Mouse (Mus musculus) heart, postnatal 36 days (tissue): Measurements from ENCODE around the gene Smap2. TPM values are rescaled to one million over a fixed set of nuclear protein-coding genes. Genes with fewer than 3 reads are reported as not detected.

Experiments used
- DNase-seq, 2 experiments: peaks; one replicate each; pipeline ENCODE4 v3.0.0; 2021 to 2022
- intact Hi-C: fragments of 180-260 bp; cut with DNase I; formaldehyde crosslinking; loops from one replicate; pipeline ENCODE4 v1.15.1; 2025
- total RNA-seq, 2 experiments: library from RNA; stranded (reverse); gene quantifications; 2 replicates each; pipeline ENCODE4 v1.2.3; 2021

Smap2 gene
- total RNA-seq, 2 experiments from 2014 or later = 40.0 to 47.7 TPM

DNA sequence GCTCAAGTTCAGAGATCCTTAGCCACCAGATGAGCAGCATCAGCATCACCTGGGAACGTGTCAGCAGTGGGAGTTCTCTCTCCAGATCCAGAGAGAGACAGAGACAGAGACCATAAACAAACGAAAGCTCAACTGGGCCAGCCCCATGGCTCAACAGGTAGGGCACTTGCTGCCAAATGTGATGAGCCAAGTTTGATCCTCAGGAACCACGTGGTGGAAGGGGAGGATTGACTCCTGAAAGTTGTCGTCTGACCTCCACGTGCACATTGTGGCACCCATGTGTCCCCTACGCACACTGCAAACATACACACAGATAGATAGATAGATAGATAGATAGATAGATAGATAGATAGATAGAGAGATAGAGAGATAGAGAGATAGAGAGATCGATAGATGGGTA is 6.4 kb upstream of the Smap2 start:
- no peak for DNase-seq
- intact Hi-C loops = no loop called here

DNA sequence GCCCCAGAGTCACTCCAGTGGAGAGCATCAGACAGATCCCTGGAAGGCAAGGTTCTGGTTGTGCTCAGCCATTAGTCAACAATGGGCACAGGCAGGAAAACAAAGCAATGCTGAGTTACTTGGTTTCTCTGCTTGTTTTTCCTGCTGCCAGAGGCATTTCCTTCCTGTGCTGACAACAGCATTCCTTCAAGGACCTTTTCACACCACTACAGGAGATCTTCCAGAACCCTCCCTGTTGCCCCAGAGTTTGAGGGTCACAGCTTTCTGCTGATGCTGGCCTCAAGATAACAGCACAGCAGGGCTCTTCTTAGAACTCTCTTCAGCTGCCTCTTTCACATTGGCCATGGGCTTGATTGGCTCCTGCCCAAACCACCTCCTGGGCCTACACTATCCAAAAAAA is 4.9 kb upstream of the Smap2 start:
- DNase-seq = no peak
- intact Hi-C loops = no loop called here

DNA sequence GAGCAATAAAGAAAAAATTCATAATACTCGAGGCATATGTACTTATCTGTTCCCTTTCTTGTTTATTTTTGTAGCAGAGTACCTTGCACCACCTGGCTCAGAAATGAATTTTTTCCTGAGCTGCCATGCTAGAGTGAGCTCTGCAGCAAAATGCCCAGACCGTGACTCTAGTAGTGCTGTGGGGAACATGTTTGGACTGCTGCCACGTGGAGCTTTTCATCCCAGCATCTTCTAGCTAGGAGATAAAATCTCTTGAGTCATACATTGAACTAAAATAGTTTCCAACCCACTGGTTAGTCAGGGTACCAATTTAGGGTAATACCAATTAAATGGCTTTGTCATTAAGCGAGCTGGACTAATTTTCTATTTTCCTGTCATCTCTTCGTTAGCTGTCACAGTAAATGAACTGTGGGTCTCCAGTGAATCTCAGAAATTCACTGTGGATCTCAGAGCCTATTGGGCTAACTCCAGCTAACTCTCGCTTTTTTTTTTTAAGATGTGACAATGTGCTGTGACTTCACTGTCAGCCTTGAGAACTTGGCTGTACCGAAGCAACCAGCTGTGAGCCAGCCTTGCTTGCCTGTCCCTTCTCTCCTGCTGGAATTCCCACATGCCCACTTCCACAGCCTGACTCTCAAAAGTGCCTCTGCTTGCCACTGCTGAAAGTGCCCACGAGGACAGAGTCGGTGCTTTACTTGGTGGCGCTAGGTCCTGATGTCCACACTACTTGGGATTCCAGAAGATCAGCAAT is 3.2 kb upstream of the Smap2 start:
- intact Hi-C loops = no loop called here
- no peak for DNase-seq

DNA sequence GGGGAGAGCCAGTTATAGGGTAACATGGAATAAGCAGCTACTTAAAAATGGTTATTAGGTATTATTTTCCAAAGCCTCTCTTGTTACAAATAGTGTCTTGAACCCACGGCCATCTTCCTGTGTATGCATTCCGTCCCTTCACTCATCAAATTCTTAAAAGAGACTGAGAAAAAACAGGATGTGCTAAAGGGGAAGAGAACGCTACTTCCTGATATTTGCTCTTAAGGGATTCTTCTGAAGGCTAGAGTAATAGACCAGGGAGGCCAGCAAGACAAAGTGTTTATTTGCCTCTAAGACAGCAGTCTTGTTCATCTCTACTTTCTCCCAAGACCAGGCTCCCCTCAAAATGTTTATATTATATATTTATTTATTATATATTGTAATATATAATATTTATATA is 1.2 kb upstream of the Smap2 start:
- intact Hi-C loops = loop anchor here (5.0 to 10.0 kb wide), 2 partner anchors 193 to 199 kb away; partner anchors contain the start of gene Rlf
- no peak for DNase-seq

DNA sequence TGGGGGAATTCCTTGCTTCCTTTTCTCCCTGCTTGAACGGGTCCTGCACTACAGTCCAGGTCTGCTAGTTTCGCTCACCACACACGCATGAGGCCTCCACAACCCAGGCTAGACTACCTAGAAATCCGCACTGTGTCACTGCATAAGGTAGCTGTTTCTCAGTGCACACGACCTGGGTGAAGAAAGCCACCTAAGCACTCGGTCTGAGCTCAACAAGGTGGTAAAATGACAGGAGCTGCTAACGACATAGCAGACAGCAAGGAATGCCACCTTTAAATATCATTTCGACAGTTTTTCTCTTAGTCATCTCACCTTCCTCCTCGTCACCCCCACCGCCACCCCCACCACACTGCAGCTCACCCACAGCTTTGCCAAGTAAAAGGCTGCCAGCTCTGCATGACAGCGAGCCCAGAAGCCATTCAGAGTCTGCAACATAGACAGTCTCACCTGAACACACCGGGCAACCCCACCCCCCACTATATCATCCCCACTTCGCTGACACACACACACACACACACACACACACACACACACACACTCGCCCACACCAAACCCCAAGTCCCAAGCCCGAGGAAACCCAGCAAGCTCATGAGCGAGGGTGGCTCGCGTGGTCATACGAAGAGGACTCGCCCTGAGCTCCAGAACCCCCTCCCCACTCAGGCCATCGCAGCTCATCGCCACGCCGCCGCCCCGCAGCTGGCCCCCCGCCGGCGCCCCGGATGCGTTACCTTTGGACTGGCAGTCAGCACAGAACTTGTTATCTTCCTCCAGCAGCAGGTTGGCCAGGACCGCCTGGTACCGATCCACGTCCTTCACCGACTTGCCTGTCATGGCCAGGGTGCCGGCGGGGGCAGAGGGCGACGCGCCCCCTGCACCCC is 787 bp downstream of the Smap2 start:
- DNase-seq = peak in 1 of 2 experiments; percentile 47
- intact Hi-C loops = loop anchor here (5.0 to 10.0 kb wide), 2 partner anchors 191 to 201 kb away; partner anchors contain the start of gene Rlf

DNA sequence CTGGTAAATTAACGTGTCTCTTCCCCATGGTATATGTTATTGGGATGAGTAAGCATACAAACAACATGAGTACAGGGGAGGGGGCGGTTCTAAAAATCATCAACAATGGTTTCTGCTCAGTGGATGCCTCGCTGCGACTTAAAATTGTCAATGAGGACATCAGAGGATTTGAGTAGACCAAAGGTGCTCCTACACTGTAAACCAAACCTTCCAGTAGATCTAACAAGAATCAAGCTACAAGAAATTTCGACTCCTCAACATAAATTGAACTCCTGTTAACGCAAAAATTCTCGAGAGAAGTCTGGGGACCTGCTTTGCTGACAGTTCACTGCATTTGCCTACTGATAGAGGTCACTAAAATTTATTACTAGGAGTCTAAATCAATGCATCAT is 1.8 kb downstream of the Smap2 start:
- intact Hi-C loops = loop anchor here (2.0 to 10.0 kb wide), 3 partner anchors 28 to 202 kb away; partner anchors contain the start of gene Rlf

DNA sequence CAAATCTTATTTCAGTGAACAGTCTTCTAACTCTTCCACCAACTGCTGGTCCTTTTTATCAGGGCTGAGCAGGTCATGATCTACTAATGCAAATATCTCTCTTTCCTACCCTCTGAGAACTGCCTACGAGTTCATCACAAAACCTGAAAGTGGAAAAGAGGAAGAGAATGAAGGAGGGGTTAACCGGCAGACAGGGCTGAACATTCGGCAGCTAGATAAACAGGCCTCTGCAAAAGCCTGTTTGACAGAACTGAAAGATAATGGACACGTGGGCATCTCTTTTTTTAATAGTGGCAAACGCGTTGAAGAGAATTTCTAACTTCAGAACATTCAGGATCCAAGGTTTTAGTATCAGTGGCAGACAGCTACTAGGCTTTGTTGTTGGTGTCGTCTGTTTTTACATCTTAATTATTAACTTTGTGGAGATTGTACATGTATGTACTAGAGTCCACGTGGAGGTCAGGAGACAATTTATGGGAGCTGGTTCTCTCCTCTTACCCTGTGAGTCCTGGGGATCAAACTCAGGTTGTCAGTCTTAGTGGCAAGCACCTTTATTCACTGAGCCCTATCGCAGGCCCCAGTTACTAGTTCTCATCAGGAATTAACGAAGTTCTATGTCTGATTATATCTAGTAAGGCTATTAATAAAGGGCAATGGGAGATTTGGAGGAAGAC is 2.3 kb downstream of the Smap2 start:
- DNase-seq = no peak
- intact Hi-C loops = loop anchor here (2.0 to 10.0 kb wide), 3 partner anchors 28 to 203 kb away; partner anchors contain the start of gene Rlf

More for the DNA sequence above, 1.8 kb downstream of the Smap2 start:
- DNase-seq = no peak

DNA sequence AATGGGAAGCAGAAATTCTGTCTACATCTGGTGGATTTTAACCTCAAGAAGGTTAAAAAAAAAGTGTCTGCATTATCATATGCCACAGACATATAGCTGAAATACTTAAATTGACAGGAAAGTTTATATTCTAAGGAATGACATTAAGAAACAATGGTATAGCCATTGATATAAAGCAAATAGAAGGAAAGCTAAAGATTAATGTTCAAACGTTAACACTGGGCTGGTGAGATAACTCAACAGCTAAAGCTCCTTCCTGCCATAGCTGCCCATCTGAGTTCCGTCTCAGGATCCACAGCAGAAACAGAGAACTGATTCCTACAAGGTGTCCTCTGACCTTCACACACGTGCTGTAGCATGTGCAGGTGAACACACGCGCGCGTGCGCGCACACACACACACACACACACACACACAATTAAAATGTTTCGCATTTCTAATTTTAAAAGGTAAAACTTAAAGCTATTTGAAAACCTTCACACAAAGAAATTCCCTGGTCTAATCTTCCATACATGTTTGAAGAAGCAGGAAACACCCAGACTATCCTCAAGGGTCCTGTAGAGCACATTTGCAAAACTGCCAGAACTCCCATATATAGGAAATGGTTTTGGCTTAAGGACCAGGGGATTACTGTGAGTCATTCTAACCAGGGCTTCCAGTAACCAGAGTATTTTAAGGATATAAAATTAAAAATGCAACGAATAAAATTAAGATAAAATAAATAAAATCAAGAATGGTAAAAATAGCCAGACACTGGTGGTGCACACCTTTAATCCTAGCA is 6.1 kb downstream of the Smap2 start:
- intact Hi-C loops = loop anchor here (10.0 kb wide), 1 partner anchor 186 kb away; no protein-coding TSS in a partner anchor
- no peak for DNase-seq

DNA sequence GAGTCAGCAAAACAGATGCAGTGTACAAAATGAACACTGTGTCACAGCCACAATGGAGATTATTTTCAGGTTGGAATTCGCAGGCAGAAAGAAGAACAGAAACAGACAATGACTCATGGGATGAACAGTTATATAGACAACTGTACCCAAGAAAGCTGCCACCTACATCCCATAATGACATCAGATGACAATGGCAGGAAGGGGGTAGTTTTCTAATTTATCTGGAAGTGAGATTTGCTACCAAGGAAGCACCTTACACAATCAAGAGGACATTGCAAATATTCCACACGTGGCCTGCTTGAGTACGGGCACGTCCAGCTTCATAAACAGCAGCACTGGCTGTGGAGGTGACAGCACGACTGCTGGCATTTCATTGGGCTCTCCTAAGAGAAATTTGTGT is 7.9 kb downstream of the Smap2 start:
- DNase-seq = no peak
- intact Hi-C loops = no loop called here

DNA sequence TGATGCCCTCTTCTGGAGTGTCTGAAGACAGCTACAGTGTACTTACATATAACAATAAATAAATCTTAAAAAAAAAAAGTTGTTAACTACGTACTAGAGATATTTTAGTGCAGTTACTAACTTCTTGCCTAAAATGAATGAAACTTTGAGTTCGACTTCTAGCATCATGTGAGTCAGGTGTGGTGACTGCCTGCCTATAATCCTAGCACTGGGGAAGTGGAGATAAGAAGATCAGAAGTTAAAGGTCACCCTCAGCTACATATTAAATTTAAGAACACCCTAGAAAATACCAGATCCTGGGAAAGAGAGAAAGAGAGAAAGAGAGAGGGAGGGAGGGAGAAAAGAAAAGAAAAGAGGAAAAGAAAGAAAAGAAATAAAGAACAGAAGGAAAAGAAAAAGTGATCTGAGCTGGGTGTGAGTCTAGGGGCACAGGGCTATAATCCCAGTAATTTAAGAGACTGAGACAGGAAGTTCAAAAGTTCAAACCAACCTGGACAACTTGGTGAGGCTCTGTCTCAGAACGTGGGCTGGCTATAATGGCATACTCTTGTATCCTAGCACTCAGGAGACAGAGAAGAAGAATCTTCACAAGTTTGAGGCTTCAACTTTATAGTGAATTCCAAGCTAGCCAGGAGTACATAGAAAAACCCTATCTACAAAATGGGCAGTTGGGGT is 8.8 kb downstream of the Smap2 start:
- intact Hi-C loops = no loop called here
- DNase-seq = no peak

DNA sequence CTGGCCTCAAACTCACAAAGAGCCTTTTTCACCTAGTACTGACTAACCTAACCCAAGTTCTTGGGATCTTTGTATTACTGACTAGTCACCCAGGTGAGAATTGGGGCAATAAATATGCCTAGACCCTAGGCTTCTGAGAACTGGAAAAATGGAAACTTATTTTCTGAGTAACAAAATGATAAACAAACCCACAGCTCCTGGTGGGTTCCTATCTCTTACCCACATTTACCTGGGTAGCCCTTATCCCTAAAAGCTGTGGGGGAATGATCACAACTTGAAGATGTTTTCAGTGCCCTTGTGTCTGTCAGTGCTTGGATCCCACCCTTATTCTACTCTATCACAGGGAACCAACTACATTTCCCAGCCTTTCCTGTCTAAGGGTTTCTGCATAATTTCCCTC is 10.0 kb downstream of the Smap2 start:
- DNase-seq = no peak
- intact Hi-C loops = no loop called here

DNA sequence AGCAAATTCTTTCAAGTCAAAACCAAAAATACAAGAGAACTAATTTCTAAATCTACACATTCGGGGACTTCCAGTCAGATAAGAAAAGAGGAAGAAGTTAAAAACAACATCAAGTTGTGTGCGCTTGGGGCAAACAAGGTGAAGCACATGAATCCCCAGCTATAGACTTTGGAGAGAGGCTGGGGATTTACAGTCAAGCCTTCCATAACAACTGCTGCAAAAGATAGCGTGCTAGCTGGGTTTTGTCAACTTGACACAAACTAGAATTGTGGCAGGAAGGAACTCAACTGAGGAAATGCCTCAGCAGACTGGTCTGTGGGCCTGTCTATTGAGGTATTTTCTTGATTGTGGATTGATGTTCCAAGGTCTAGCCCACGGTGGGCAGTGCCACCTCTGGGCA is 12.4 kb downstream of the Smap2 start:
- intact Hi-C loops = no loop called here
- no peak for DNase-seq

DNA sequence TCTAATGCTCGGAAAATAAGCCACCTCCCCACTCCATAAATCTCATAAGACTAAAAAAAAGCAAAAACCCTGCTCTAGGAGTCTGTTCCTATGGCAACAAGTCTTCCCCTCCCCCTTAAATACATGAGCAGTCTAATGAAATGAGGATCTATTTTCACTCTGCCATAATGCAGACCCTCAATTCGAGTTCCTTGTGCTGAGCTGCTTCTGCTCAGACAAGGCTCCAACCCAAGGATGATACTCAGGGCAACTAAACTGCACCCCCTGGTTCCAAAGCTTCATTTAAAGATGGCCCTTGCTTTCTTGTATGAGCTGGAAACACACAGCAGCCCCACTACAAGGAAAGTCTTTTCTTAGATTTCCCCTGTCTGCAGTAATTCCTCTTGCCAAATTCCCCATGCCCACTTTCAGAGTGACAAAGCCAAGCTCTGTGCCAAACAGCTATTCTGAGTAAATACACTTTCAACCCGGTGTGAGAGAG is 13.4 kb downstream of the Smap2 start:
- no peak for DNase-seq
- intact Hi-C loops = no loop called here

DNA sequence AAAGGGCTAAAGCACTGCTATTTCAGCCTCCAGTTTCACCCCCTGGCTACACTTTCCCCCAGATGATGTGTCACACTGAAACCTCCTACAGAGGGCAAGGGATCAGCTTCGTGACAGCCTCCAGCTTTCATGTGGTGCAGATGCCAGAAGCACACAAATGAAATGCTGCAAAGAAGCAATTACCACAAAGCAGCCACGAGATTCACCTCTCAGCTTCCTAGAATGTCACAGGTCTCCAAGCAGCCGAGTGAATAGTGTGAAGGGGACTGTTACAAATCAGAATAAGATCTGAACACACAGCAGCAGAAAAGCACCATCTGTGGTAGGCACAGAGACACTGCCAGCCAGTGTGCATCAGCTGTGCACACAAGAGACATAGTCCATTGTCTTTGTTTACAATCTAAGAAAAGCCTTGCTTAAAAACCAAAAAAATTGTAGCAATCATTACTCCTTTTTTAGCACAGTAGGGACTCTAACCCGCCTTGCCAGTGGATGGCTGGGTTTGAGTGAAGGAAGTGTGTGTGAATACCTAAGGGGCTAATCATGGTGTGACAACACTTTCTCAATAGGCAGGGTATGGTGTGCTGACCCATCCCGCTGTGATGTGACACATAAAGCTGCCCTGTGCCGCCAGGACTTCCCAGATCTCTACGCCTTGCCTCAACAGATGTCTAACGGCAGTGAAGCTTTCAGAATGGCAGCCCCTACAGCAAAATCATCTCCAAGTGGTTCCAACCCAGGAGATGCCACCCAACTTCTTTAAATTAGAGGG is 14.5 kb downstream of the Smap2 start:
- intact Hi-C loops = no loop called here
- DNase-seq = no peak

DNA sequence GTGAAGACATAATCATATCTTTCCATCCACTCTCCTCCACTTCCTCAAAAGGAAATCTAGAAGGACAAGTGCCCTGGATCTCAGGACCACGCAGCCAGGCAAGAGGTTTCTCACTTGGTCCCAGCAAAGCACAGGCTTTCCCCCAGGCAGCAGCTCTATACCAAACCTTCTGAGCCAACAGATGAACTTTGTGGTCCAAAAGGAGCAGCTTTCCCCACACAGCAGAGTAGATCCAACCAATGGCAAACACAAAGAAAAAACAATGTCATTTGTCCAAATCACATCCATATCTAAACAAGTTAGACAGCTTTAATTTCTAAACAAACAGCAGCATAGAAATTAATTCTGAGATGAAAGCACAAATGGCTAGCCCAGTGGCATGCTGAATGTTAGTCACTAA is 15.4 kb downstream of the Smap2 start:
- intact Hi-C loops = no loop called here

DNA sequence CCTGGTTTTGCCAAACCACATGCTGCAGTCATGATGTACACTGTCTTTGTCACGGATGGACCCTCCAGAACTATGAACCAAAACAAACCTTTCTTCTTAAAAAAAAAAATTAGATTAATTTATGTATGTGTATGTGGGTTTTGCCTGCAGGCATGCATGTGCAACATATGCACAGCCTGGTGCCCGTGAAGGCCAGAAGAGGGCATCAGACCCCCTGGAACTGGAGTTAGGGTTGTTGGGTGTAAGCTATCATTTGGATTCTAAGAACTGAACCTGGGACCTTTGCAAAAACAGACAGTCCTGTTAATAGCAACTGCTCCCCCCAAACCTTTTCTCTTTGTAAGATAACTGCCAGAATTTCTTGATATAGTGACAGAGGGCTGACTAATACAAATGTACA is 16.0 kb downstream of the Smap2 start:
- DNase-seq = no peak
- intact Hi-C loops = no loop called here

More for the DNA sequence above, 15.4 kb downstream of the Smap2 start:
- no peak for DNase-seq

DNA sequence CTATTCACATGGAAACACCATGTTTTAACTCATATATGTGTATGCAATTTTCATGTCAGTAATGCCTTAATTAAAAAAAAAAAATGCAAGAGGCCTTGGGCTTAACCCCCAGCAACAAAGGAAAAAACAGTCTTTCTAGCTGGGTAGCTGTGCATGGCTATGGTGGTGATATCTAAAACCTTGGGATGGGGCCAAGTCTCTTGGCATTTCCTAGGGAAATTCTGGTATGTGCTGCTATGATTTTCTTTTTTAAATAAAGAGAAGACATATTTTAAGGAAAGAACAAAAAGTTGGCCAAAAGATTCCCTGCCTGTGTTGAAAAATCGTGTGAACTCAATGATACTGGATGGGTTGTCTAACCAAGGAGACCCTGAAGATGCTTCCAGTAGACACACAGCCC is 21.1 kb downstream of the Smap2 start:
- no peak for DNase-seq
- intact Hi-C loops = no loop called here

DNA sequence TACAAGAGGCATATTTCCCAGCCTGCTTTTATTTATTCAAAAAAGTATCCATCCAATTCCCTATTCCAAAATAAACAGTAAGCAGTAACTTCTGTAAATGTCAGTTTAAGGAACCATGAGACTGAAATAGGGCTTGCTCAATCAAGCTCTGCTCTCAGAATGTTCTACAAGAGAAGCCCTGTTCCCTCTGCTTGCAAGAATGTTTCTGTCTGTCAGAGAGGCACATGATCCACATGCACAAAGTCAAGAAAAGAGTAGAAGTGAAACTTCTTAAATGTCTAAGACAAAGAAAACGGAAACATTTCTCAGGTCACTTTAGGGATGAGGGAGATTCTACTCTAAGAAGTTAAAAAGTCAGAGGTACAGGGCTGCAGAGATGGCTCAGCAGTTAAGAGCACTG is 24.0 kb downstream of the Smap2 start:
- DNase-seq = no peak
- intact Hi-C loops = no loop called here

DNA sequence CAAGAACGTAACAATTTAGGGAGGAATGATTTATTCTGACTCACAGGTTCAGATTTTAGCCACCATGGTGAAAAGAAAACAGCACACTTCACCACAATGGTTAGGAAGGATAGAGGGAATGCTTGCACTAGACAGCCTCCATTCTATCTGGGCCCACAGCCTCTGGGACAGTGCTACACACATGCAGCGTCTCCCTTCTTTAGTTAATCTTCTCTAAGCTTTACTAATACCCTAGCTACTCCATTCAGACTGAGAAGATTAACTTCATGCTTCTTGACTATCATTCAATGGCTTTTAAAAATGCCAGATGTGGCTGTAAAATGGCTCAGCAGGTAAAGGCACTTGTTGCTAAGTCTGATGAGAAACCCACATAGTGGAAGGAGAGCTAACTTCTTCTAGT is 24.8 kb downstream of the Smap2 start:
- intact Hi-C loops = no loop called here
- no peak for DNase-seq
